Mouse (Mus musculus): ENCODE results near the gene Prm3. TPM values are rescaled to one million over a fixed set of nuclear protein-coding genes. Genes with fewer than 3 reads are reported as not detected.
A peak's percentile ranks its signal among the peaks of the same experiment; 100 is the strongest.

The Prm3 gene
- polyA plus RNA-seq, 1 experiment from 2014 or later, result not detected

DNA sequence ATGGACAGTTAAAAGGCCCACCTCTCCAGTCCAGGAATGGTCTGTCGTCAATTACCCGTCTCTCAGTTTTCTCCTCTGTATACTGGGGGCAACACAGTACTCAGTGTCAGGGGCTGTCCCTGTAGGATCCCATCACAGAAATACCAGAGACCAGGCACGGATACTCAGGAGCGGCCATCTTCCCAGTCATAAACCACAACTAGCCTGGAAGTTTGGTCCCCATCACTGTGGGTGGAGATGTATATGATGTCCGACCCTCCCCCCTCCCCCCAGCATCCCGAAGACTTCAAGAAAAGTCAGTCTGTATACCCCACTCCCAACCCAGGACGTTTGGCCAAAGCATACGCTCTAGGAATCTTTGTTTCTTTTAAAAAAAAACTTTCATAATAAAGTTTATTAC, 7.3 kb downstream of the Prm3 start:
- no peak overlapping the region for H3K4me3 ChIP-seq (replicated peaks)
- 0 out of 2 replicates have a peak overlapping the region, but pooled peaks have one; percentile 18 for H3K4me2 ChIP-seq
- H3K27me3 ChIP-seq, result peaks cover 37% of the 10 kb centered on the region
- H3K36me3 ChIP-seq (replicated peaks), result no peaks in the 10 kb centered on the region
- H3K9ac ChIP-seq, result no peak overlapping the region
- ATAC-seq (ENCODE audit: insufficient read depth), result no peak
- no peak overlapping the region for H3K27ac ChIP-seq (replicated peaks)
- 39% methylated on average over 8 of the region's 8 CpGs for WGBS (ENCODE audit: insufficient replicate concordance)
- H3K4me1 ChIP-seq (replicated peaks), result peaks cover 38% of the 10 kb centered on the region
- H3K9me3 ChIP-seq (replicated peaks), result no peaks in the 10 kb centered on the region

DNA sequence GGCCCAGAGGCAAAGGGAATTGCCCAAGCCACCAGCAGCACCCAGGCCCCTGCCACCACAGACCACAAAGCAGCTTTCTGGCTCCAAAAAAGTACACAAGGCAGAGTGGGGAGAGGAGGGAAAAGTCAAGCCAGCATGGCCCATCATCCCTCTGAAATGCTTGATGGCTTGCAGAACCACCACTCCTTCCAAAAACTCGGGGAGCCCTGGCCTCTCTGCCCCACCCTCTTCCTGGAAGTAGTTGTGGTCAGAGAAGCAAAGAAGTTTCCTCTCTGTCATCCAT, 7.6 kb downstream of the Prm3 start:
- peaks cover 37% of the 10 kb centered on the region for H3K27me3 ChIP-seq
- WGBS (ENCODE audit: insufficient replicate concordance), result 4% methylated on average over 1 of the region's 1 CpGs
- no peaks in the 10 kb centered on the region for H3K9me3 ChIP-seq (replicated peaks)
- no peak overlapping the region for H3K9ac ChIP-seq
- peak overlapping the region; percentile 18; the same call in 1 of the 2 replicates for H3K4me2 ChIP-seq
- no peak overlapping the region for H3K4me3 ChIP-seq (replicated peaks)
- ATAC-seq (ENCODE audit: insufficient read depth), result no peak
- H3K27ac ChIP-seq (replicated peaks), result no peak overlapping the region
- H3K36me3 ChIP-seq (replicated peaks), result no peaks in the 10 kb centered on the region
- H3K4me1 ChIP-seq (replicated peaks), result peaks cover 41% of the 10 kb centered on the region

DNA sequence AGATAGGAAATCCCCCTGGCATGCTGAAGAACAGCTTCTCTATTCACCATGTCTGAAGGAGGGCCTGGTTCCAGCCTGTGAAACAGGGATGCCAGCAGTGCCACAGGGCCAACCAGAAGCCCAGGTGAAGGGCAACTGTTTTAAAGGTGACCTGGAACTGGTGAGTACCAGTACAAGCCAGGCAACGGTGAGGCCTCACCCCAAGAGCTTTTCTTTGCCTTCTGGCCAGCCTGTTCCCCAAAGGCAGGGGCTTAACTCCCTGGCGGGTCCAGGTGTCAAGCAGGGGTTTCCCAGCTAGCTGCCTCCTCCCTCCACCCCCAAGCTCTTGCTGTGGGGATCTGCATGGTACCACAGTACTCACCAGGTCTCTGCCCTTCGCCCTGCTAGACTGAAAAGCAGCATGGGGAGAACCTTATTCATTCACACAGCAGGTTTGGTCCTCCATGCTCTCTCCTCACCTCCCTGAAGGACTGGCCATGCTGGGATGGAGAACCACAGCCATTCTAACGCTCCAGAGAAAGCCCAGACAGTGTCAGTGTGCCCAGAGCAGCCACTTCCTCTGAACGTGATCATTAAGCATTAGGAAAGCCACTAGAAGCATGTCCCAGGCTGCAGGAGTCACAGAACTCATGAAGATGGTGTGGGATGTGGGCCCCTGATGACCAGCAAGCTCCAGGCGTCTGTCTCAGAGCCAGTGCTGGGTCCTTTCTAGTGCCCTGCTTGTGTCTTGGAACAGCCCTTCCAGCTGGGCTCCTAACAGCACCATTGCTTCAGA, 8.2 kb downstream of the Prm3 start:
- Histone ChIP-seq H3K36me3 (replicated peaks) (no peaks in the 10 kb centered on the region), H3K27ac (replicated peaks) (no peak overlapping the region), H3K27me3 (peaks cover 37% of the 10 kb centered on the region), H3K4me3 (replicated peaks) (no peak overlapping the region), H3K4me2 (peak overlapping the region; percentile 18; the same call in 1 of the 2 replicates), H3K4me1 (replicated peaks) (peaks cover 46% of the 10 kb centered on the region), H3K9me3 (replicated peaks) (no peaks in the 10 kb centered on the region), H3K9ac (no peak overlapping the region)
- WGBS (ENCODE audit: insufficient replicate concordance), result 43% methylated on average over 6 of the region's 6 CpGs
- ATAC-seq (ENCODE audit: insufficient read depth), result no peak

DNA sequence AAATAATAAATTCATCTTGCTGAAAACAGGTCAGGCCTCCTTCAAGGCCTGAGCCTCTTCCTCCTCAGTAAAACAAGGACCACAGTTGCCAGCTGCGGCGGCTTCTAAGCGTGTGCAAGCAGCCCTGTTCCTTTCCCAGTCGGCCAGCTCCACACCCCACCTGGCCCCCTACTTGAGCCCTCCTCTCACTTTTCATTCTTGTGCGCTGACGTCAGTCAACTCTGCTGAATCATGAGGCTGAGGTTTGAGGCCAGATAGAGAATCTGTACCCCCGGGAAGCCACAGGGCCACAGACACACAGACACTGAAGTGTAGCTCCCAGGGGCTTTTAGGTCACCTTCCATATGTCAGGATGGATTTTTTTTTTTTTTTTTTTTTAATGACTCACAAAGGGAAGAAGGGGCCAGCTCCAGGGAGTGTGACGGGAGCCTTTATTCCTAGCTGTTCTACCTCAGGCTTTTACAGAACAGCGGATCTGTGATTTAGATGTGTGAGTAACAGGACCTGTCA, 8.8 kb downstream of the Prm3 start:
- Histone ChIP-seq H3K27ac (replicated peaks) (no peak overlapping the region), H3K4me2 (no peak overlapping the region)
- 52% methylated on average over 9 of the region's 9 CpGs for WGBS (ENCODE audit: insufficient replicate concordance)

DNA sequence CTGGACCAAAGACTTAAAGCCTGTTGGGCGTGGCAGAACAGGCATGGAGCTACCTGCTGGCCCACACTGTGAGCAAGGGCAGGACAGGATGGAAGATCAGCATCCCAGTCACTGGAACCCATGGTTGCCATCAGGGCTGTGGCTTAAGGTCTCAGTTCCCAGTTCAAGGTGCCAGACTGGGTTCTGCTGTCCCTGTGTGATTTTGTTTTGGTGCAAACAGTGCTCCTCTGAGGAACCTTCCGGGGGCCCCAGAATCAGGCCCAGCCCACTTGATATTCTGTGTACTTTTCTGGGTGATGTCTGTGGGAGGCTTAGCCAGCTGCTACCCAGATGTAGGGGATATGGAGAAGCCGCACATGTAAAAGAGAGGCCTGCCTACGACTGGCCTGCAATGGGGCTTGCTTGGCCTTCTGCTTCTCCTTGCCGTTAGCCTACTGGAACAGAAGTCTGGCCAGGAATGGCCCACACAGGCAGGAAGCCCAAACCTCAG, 10.0 kb downstream of the Prm3 start:
- H3K4me3 ChIP-seq (replicated peaks), result no peak overlapping the region
- H3K27me3 ChIP-seq, result peaks cover 37% of the 10 kb centered on the region
- no peak for ATAC-seq (ENCODE audit: insufficient read depth)
- WGBS (ENCODE audit: insufficient replicate concordance), result 61% methylated on average over 5 of the region's 5 CpGs
- no peak overlapping the region for H3K27ac ChIP-seq (replicated peaks)
- no peak overlapping the region for H3K4me2 ChIP-seq
- H3K9me3 ChIP-seq (replicated peaks), result no peaks in the 10 kb centered on the region
- no peak overlapping the region for H3K9ac ChIP-seq
- no peaks in the 10 kb centered on the region for H3K36me3 ChIP-seq (replicated peaks)
- H3K4me1 ChIP-seq (replicated peaks), result peaks cover 36% of the 10 kb centered on the region

More for the DNA sequence above, 8.8 kb downstream of the Prm3 start:
- no peak overlapping the region for H3K9ac ChIP-seq
- peaks cover 47% of the 10 kb centered on the region for H3K4me1 ChIP-seq (replicated peaks)
- no peaks in the 10 kb centered on the region for H3K36me3 ChIP-seq (replicated peaks)
- ATAC-seq (ENCODE audit: insufficient read depth), result no peak
- H3K27me3 ChIP-seq, result peaks cover 37% of the 10 kb centered on the region
- no peaks in the 10 kb centered on the region for H3K9me3 ChIP-seq (replicated peaks)
- no peak overlapping the region for H3K4me3 ChIP-seq (replicated peaks)

DNA sequence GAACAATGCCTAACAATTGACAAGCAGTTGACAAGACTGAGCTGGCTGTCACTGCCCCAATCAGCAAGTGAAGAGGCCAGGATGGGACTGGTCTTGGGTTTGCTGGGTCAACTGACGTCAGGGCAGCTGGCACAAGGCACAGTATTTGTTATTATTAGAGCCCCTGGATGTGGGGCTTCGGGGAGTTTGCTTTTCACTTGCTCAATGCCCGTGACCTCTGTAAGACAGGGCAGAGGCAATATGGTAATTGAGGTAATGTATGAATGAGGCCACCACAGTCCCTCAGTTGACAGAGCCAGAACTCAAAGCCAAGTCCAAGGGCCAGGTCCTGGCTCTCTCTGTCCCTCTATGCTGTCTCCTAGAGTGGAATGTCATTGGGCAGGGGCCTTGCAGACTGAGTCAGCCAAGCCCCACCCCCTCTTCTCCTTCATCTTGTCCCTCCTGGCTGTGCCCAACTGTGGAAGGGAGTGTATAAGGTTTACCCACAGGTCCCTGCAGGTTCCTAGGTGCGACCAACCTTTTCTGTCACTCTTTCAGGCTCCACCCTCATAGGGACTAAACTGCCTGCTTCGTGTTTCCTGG, 13.0 kb downstream of the Prm3 start:
- Histone ChIP-seq H3K9ac (no peak overlapping the region), H3K27ac (replicated peaks) (no peak overlapping the region), H3K4me1 (replicated peaks) (peaks cover 15% of the 10 kb centered on the region), H3K36me3 (replicated peaks) (no peaks in the 10 kb centered on the region), H3K4me3 (replicated peaks) (no peak overlapping the region), H3K9me3 (replicated peaks) (no peaks in the 10 kb centered on the region), H3K4me2 (no peak overlapping the region), H3K27me3 (peaks cover 10% of the 10 kb centered on the region)
- 45% methylated on average over 5 of the region's 5 CpGs for WGBS (ENCODE audit: insufficient replicate concordance)
- ATAC-seq (ENCODE audit: insufficient read depth), result 0 out of 2 replicates have a peak, but pooled peaks have one; percentile 28

DNA sequence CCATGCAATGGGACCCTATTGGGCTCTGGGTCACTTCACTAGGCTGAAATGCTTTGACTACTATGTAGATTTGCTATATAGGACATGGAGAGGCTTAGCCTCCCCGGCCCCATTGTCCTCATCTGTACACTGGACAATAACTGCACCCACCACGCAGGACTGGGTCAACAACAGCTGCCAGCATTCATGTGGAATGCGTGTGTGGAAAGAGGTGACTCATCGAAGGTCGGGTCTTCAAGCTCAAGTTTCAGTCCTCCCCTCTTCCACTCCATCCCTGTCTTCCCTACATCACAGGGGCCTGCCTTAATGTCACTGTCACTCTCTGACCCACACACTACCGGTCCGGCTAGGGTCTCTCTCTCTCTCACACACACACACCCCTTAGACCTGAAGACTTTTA, 14.4 kb downstream of the Prm3 start:
- H3K4me3 ChIP-seq (replicated peaks), result no peak overlapping the region
- no peak for ATAC-seq (ENCODE audit: insufficient read depth)
- H3K27me3 ChIP-seq, result no peaks in the 10 kb centered on the region
- WGBS (ENCODE audit: insufficient replicate concordance), result 47% methylated on average over 7 of the region's 7 CpGs
- H3K4me1 ChIP-seq (replicated peaks), result peaks cover 11% of the 10 kb centered on the region
- no peaks in the 10 kb centered on the region for H3K9me3 ChIP-seq (replicated peaks)
- H3K27ac ChIP-seq (replicated peaks), result no peak overlapping the region
- H3K36me3 ChIP-seq (replicated peaks), result no peaks in the 10 kb centered on the region
- H3K9ac ChIP-seq, result no peak overlapping the region
- H3K4me2 ChIP-seq, result no peak overlapping the region

DNA sequence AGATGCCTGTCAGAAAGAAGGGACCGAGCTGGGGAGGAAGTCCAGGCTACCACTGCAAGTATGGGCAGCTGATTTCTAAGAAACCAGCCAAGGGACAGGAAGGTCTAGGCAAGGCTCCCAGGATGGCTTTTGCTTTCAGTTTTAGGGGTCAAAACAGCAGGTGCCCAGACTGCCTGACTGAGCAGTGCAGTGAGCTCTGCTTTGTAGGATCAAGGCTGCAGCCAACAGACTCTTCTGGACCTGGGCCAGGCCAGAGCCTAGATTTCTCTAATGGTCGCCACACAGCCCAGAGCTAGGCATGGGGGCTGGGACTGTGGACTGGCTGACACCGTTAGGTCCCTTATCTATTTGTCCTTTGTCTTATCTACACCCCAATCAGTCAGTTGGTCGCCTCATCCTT, 16.0 kb downstream of the Prm3 start:
- Histone ChIP-seq H3K9me3 (replicated peaks) (no peaks in the 10 kb centered on the region), H3K4me3 (replicated peaks) (no peak overlapping the region), H3K27ac (replicated peaks) (no peak overlapping the region), H3K4me2 (no peak overlapping the region), H3K4me1 (replicated peaks) (peaks cover 19% of the 10 kb centered on the region), H3K27me3 (no peaks in the 10 kb centered on the region), H3K36me3 (replicated peaks) (no peaks in the 10 kb centered on the region), H3K9ac (no peak overlapping the region)
- no peak for ATAC-seq (ENCODE audit: insufficient read depth)
- 12% methylated on average over 4 of the region's 4 CpGs for WGBS (ENCODE audit: insufficient replicate concordance)

DNA sequence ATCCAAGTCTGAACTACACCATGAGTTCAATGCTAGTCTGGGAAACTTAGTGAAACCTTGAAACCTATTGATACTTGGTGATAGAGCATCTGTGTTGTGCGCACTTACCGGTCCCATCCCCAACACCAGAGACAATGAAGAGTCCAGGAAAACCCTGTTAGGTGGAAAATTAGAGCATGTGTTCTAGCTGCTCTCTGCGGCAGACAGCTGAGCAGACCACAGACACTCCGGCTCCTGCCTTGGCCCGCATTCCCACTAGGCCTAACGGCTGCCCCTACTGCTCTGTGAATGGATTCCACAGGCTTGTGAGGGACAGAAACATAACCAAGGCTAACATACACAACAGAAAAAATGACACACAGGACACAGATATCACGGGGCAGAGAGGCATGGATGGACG, 17.2 kb downstream of the Prm3 start:
- no peaks in the 10 kb centered on the region for H3K9me3 ChIP-seq (replicated peaks)
- no peak overlapping the region for H3K4me2 ChIP-seq
- no peak overlapping the region for H3K27ac ChIP-seq (replicated peaks)
- H3K36me3 ChIP-seq (replicated peaks), result no peaks in the 10 kb centered on the region
- no peak for ATAC-seq (ENCODE audit: insufficient read depth)
- no peak overlapping the region for H3K9ac ChIP-seq
- WGBS (ENCODE audit: insufficient replicate concordance), result 77% methylated on average over 8 of the region's 8 CpGs
- no peak overlapping the region for H3K4me3 ChIP-seq (replicated peaks)
- H3K27me3 ChIP-seq, result peaks cover 7% of the 10 kb centered on the region; the same call in 1 of the 2 replicates
- peaks cover 26% of the 10 kb centered on the region for H3K4me1 ChIP-seq (replicated peaks)

DNA sequence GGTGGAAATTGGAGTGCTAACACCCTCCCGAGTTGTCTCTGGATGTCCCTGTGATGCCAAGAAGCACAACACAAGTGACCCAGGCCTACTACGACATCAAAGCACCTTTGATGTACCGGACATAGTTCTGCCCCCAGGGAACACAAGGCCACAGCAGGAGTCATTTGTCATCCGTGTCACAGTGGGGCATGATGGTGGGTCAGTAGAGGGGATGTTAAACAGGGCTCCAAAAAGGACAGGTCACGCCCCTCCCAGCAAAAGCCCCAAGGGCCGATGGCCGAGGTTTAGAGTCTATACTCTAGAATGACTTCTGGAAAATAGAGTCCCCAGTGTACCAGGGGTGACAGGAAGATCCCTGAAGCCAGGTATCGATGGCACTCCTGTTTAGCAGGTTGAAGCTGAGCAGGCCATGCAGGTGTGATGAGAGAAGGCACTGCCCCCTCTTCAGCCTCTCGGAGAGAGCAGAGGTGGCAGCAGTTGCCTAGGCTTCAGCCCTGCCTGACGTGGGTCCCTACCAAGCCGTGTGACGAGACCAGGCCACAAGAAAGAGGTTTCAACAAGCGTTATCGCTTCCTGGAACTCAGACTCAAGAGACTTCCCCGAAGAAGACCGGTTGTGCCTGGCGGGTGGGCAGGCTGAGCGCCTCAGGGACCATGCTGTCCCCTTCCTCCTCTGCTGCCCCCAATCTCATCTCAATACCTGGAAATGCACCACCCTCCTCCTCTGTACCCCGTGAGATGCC, 18.8 kb downstream of the Prm3 start:
- Histone ChIP-seq H3K9me3 (replicated peaks) (no peaks in the 10 kb centered on the region), H3K36me3 (replicated peaks) (no peaks in the 10 kb centered on the region), H3K9ac (no peak overlapping the region), H3K4me3 (replicated peaks) (no peak overlapping the region), H3K4me1 (replicated peaks) (peaks cover 16% of the 10 kb centered on the region; the same call in 1 of the 2 replicates), H3K4me2 (no peak overlapping the region), H3K27me3 (peaks cover 14% of the 10 kb centered on the region), H3K27ac (replicated peaks) (no peak overlapping the region)
- 28% methylated on average over 19 of the region's 19 CpGs for WGBS (ENCODE audit: insufficient replicate concordance)
- 0 out of 2 replicates have a peak, but pooled peaks have one; percentile 18 for ATAC-seq (ENCODE audit: insufficient read depth)

All from liver, embryonic 15.5 days (tissue).